Mouse (Mus musculus): ENCODE results near the gene Rnaset2a.
"Not testable (repeated sequence)": the region's sequence is repeated elsewhere in the genome, so short reads cannot be mapped to it uniquely, and the experiment has no call there.

DNA sequence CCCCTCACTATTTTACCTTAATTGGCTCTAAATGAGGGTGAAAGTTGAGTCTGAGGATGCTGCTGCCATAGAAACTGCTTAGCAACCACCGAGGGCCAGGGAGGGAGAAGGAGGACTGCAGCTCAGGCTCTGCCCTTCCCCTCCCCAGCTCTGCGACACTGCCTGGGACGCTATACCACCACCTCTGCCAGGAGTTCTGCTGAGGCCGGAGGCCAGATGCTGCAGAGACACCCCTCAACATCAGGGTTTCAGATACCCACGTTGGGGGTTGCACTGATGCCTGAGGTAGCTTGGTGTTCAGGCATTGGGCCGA is 46.6 kb downstream of the Rnaset2a start:
- not testable (repeated sequence) for TF ChIP-seq POLR2A, CTCF (IDR thresholded peaks at IDR 0.05; ENCODE audit: insufficient read depth, low read depth, low read length)

Data from olfactory bulb, adult 2 months (tissue).